Mouse (Mus musculus) heart, postnatal 0 days (tissue): ENCODE results near the gene Rxfp3. TPM values are rescaled to one million over a fixed set of nuclear protein-coding genes. Genes with fewer than 3 reads are reported as not detected.

Experiments
- ATAC-seq: fragments of 200-750 bp; cut with Nextera tagmentation; 2 replicates; pipeline ENCODE4 v1.8.0; 2017; ENCODE audit warnings: low read depth, moderate number of reproducible peaks, moderate library complexity; ENCODE audit not compliant: insufficient read depth
- DNase-seq: peaks from one replicate; pipeline ENCODE4 v3.0.0-alpha.2; 2016; ENCODE audit warnings: low spot score
- H3K27ac ChIP-seq: fragments of 300-500 bp; sonication (generic); 2 replicates; pipeline ENCODE4 v1.5.1; 2014; ENCODE audit warnings: low read depth, mild to moderate bottlenecking
- H3K27me3 ChIP-seq: fragments of 300-500 bp; sonication (generic); 2 replicates; pipeline ENCODE4 v1.6.1; 2014; ENCODE audit warnings: low read length, mixed read lengths; ENCODE audit not compliant: control insufficient read depth, insufficient read depth
- H3K36me3 ChIP-seq: fragments of 300-500 bp; sonication (generic); replicated peaks from 2 replicates; pipeline ENCODE4 v1.6.1; 2014; ENCODE audit warnings: low read length, mixed read lengths; ENCODE audit not compliant: control insufficient read depth, insufficient read depth
- H3K4me1 ChIP-seq: fragments of 300-500 bp; sonication (generic); 2 replicates; pipeline ENCODE4 v1.6.1; 2014; ENCODE audit warnings: antibody characterized with exemption; ENCODE audit not compliant: control insufficient read depth, insufficient read depth
- H3K4me2 ChIP-seq: fragments of 300-500 bp; sonication (generic); 2 replicates; pipeline ENCODE4 v1.6.1; 2014; ENCODE audit warnings: low read depth, mild to moderate bottlenecking, low read length, moderate library complexity
- H3K4me3 ChIP-seq: fragments of 300-500 bp; sonication (generic); 2 replicates; pipeline ENCODE4 v1.5.1; 2014; ENCODE audit warnings: low read depth, low read length
- H3K9ac ChIP-seq: fragments of 300-500 bp; sonication (generic); replicated peaks from 2 replicates; pipeline ENCODE4 v1.6.1; 2014; ENCODE audit warnings: low read depth, low read length, mixed read lengths
- H3K9me3 ChIP-seq: fragments of 300-500 bp; sonication (generic); replicated peaks from 2 replicates; pipeline ENCODE4 v1.6.1; 2016; ENCODE audit warnings: low read length; ENCODE audit not compliant: control insufficient read depth
- CTCF ChIP-seq: IDR thresholded peaks from 2 replicates; pipeline ENCODE4 v1.5.1; 2016; ENCODE audit warnings: antibody characterized with exemption, control low read depth, low read depth
- EP300 ChIP-seq: IDR thresholded peaks from 2 replicates; pipeline ENCODE4 v1.6.1; 2016; ENCODE audit warnings: antibody characterized with exemption, low read depth
- WGBS: fragments of 180-500 bp; shearing (Covaris S2); extraction: QIAGEN DNeasy Blood & Tissue Kit; methylation state at CpG from one replicate; pipeline ENCODE4 v1.1.7; 2014; 5-methylcytosine and 5-hydroxymethylcytosine counted together
- polyA plus RNA-seq: library from polyadenylated mRNA; unstranded; fragments of >200 nt; fragmentation: Nextera tagmentation; extraction: Ambion mirVana; gene quantifications from 2 replicates; pipeline ENCODE4 v1.2.1, GENCODE M21; 2015
- total RNA-seq: library from RNA; depleted of rRNA; stranded (reverse); fragments of >200 nt; gene quantifications from 2 replicates; pipeline ENCODE4 v1.2.3, GENCODE M21; 2014; ENCODE audit warnings: low replicate concordance

Rxfp3 gene
- total and polyA plus RNA-seq, 2 experiments from 2014 or later: 0.05 to 1.8 TPM

DNA sequence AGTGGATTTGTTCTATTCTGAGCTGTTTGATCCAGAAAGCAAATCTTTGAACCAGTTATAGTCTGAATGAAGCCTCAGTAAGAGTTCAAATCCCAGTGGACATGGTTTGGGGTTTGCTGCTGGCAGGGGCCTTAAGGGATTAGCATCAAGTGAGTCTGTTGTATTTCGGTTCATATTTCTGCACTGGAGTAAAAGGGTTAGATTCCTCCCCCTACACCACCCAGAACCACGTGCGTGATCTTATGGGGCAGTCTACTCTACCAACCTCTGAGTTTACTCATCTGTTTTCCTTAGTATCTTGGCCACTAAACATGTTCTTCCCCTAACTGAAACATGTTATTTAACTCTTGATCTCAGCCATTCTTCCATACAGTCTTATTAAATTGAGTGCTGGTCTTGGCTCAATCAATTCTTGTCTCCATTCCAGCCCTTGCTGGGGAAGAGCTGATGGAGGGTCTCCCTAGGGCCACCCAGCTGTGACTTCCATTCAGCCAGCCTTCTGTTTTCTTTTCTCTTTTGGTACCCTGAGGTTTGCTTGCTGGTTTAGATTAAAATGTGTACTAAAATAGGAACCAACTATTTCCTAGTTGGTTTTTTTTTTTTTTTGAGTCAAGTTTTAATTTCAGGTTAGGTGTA, 38.1 kb upstream of the Rxfp3 start:
- H3K4me1 ChIP-seq: no peaks in the 10 kb centered on the region
- no peak for DNase-seq
- H3K4me2 ChIP-seq: no peak overlapping the region
- no peaks in the 10 kb centered on the region for H3K27me3 ChIP-seq
- no peak overlapping the region for H3K27ac ChIP-seq
- no peaks in the 10 kb centered on the region for H3K9me3 ChIP-seq
- no peak overlapping the region for H3K4me3 ChIP-seq
- 79% methylated on average over 3 of the region's 3 CpGs for WGBS
- no peaks in the 10 kb centered on the region for H3K36me3 ChIP-seq
- TF ChIP-seq EP300 (no peak), CTCF (no peak)
- no peak overlapping the region for H3K9ac ChIP-seq
- no peak for ATAC-seq

DNA sequence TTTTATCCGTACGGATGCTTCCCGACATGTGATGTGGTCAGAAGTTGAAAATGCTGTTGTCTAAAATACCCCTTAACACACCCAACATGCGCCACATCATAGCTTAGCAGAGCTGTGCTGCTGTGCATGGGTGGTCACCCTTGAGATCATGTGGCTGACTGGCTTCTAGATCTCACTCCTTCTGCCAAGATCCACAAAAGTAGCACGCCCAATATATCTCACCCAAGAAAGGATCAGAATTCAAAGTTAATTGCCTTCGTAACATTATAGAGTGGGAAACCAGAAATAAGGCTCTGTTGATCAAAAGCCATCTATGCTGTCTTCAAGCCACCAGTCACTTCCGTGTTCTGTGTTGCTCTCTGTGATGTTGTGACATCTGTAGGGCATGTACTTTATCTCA, 30.1 kb upstream of the Rxfp3 start:
- Histone ChIP-seq H3K9ac (no peak overlapping the region), H3K4me3 (no peak overlapping the region), H3K27me3 (no peaks in the 10 kb centered on the region), H3K4me2 (no peak overlapping the region), H3K36me3 (no peaks in the 10 kb centered on the region), H3K4me1 (no peaks in the 10 kb centered on the region), H3K27ac (no peak overlapping the region), H3K9me3 (no peaks in the 10 kb centered on the region)
- ATAC-seq (no peak), DNase-seq (no peak)
- TF ChIP-seq EP300 (no peak), CTCF (no peak)
- 78% methylated on average over 7 of the region's 7 CpGs for WGBS

DNA sequence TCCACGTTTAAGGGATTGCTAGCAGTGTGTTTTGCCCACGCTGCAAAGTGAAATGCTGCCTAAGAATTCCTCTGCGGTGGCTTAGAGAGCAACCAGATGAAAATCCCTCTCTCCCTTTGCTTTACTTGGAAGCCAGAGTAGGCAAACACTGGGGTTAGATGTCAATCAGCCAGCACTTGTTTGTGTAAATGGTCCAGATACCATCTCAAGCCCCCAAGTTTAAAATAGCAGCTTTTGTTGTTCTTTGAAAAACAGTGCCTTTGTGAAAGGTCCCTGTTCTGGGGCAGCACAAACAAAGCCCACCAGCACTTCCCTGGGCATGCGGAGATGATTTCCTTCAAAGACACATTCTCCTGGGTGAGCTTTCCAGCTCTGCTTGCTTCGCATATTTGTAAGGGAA, 28.5 kb upstream of the Rxfp3 start:
- no peaks in the 10 kb centered on the region for H3K9me3 ChIP-seq
- WGBS: 23% methylated on average over 5 of the region's 5 CpGs
- ATAC-seq (no peak), DNase-seq (no peak)
- H3K36me3 ChIP-seq: no peaks in the 10 kb centered on the region
- no peaks in the 10 kb centered on the region for H3K4me1 ChIP-seq
- H3K27ac ChIP-seq: no peak overlapping the region
- H3K4me3 ChIP-seq: peak overlapping the region; percentile 49
- H3K4me2 ChIP-seq: peak overlapping the region; percentile 71
- TF ChIP-seq EP300: no peak
- TF ChIP-seq CTCF: no peak
- no peaks in the 10 kb centered on the region for H3K27me3 ChIP-seq
- H3K9ac ChIP-seq: no peak overlapping the region

GRCm38 (mm10) chr15:11065528-11066171, 27.9 kb upstream of the Rxfp3 start:
- Histone ChIP-seq H3K4me3 (peak overlapping the region; percentile 49), H3K27ac (peak overlapping the region; percentile 73), H3K36me3 (no peaks in the 10 kb centered on the region), H3K4me2 (peak overlapping the region; percentile 71), H3K27me3 (no peaks in the 10 kb centered on the region), H3K9me3 (no peaks in the 10 kb centered on the region), H3K4me1 (no peaks in the 10 kb centered on the region), H3K9ac (peak overlapping the region; percentile 52)
- TF ChIP-seq EP300: no peak
- TF ChIP-seq CTCF: no peak
- no peak for ATAC-seq
- WGBS: 10% methylated on average over 9 of the region's 9 CpGs
- no peak for DNase-seq

- peak within 1 kb of the TSS; percentile 49 for H3K4me3 ChIP-seq
- H3K4me2 ChIP-seq: peak within 1 kb of the TSS; percentile 71
- 2% methylated on average over 25 of the region's 25 CpGs for WGBS
- no peaks in the 10 kb centered on the region for H3K27me3 ChIP-seq
- no peaks in the 10 kb centered on the region for H3K4me1 ChIP-seq
- DNase-seq: peak; percentile 52
- peak; percentile 83 for ATAC-seq
- H3K27ac ChIP-seq: peak within 1 kb of the TSS; percentile 73
- TF ChIP-seq CTCF: no peak
- no peak for TF ChIP-seq EP300
- H3K36me3 ChIP-seq: no peaks in the 10 kb centered on the region
- peak within 1 kb of the TSS; percentile 52 for H3K9ac ChIP-seq
- no peaks in the 10 kb centered on the region for H3K9me3 ChIP-seq
Measured at GRCm38 (mm10) chr15:11064558-11065411, 27.0 kb upstream of the Rxfp3 start, which contains the start of gene Adamts12. Adamts12 (plus strand) TSS chr15:11064790.
